Mouse (Mus musculus) E14TG2a.4 (cell line): ENCODE results near the gene Hist1h2bb.
"Not testable (repeated sequence)": the region's sequence is repeated elsewhere in the genome, so short reads cannot be mapped to it uniquely, and the experiment has no call there.

Experiments
- H3K27me3 ChIP-seq: 2 replicates; pipeline ENCODE4 v1.6.1; 2014; ENCODE audit warnings: low read length, control low read depth; ENCODE audit not compliant: insufficient read depth
- H3K36me3 ChIP-seq: 2 replicates; pipeline ENCODE4 v1.6.1; 2014; ENCODE audit warnings: low read length, control low read depth; ENCODE audit not compliant: insufficient read depth
- H3K4me1 ChIP-seq: replicated peaks from 2 replicates; pipeline ENCODE4 v1.6.1; 2014; ENCODE audit warnings: low read depth, low read length, control low read depth
- H3K4me3 ChIP-seq: replicated peaks from 2 replicates; pipeline ENCODE4 v1.5.1; 2014; ENCODE audit warnings: mild to moderate bottlenecking, low read length
- H3K9me3 ChIP-seq: 2 replicates; pipeline ENCODE4 v1.6.1; 2014; ENCODE audit warnings: low read length, control low read depth
- CTCF ChIP-seq: conservative IDR thresholded peaks from 2 replicates; pipeline ENCODE4 v1.5.1; 2014; ENCODE audit warnings: low read length
- NANOG ChIP-seq: IDR thresholded peaks from 2 replicates; pipeline ENCODE4 v1.6.1; 2014; ENCODE audit warnings: borderline replicate concordance, low read length, mixed read lengths
- POU5F1 ChIP-seq: IDR thresholded peaks from 2 replicates; pipeline ENCODE4 v1.6.1; 2014; ENCODE audit warnings: low read length, borderline replicate concordance

The Hist1h2bb gene

GRCm38 (mm10) chr13:23751478-23751956 lies 5.0 kb downstream of the Hist1h2bb start:
- Histone ChIP-seq H3K36me3 (no peaks in the 10 kb centered on the region), H3K27me3 (no peaks in the 10 kb centered on the region), H3K9me3 (no peaks in the 10 kb centered on the region), H3K4me3 (peak overlapping the region; percentile 65), H3K4me1 (peaks cover 46% of the 10 kb centered on the region)
- TF ChIP-seq POU5F1, result no peak
- no peak for TF ChIP-seq CTCF
- no peak for TF ChIP-seq NANOG

GRCm38 (mm10) chr13:23752067-23752741 lies 5.7 kb downstream of the Hist1h2bb start, which contains the start of gene Hist1h3b:
Gene Hist1h3b (plus strand): TSS chr13:23752267.
- H3K9me3 ChIP-seq, H3K27me3 ChIP-seq: not testable (repeated sequence)

GRCm38 (mm10) chr13:23752742-23753172 lies 6.2 kb downstream of the Hist1h2bb start:
- Histone ChIP-seq H3K4me3 (peak overlapping the region; percentile 64), H3K9me3 (no peaks in the 10 kb centered on the region), H3K27me3 (no peaks in the 10 kb centered on the region), H3K4me1 (peaks cover 41% of the 10 kb centered on the region), H3K36me3 (no peaks in the 10 kb centered on the region)
- no peak for TF ChIP-seq CTCF
- TF ChIP-seq NANOG, result no peak
- no peak for TF ChIP-seq POU5F1

More at GRCm38 (mm10) chr13:23752067-23752741, 5.7 kb downstream of the Hist1h2bb start, which contains the start of gene Hist1h3b:
- H3K36me3 ChIP-seq, result not testable (repeated sequence)
- Histone ChIP-seq H3K4me1 (peaks cover 45% of the 10 kb centered on the region), H3K4me3 (peak within 1 kb of the TSS; percentile 65)

DNA sequence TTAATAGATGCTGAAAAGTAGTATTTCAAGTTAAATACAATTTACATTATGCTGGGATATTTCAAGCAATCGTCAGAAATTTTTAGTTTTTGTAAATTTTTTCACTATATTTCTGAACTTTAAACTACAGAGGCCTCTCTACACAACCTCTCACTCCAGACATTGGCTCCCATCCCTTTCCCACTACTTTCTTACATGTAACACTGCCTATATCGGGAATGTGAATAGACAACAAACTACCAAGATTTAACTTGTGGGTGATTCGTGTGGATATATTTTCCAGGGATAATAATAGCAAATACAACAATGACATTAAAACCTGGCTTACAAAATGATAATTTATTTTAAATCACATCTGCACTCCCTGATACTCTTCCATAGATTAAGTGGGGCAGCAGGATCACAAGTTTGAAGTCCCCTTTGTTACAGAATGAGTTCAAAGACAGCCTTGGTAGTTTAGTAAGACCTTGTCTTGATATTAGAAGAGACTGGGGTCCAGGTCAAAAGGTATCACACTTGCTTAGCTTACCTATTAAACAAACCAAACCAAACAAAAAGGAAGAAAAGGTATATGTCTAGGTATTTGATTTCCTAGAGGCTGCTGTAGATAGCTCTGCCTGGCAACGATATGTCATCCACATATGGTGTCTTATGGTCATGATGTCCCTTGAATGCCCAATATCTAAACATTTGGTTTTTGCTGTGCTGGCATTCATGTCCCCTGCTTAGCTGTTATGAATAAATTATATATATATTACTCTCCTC lies 7.0 kb downstream of the Hist1h2bb start:
- no peaks in the 10 kb centered on the region for H3K27me3 ChIP-seq
- H3K4me3 ChIP-seq, result peak overlapping the region; percentile 64; the same call in 1 of the 2 replicates
- peaks cover 45% of the 10 kb centered on the region for H3K4me1 ChIP-seq
- TF ChIP-seq CTCF (no peak), NANOG (no peak), POU5F1 (no peak)
- no peaks in the 10 kb centered on the region for H3K36me3 ChIP-seq
- no peaks in the 10 kb centered on the region for H3K9me3 ChIP-seq

DNA sequence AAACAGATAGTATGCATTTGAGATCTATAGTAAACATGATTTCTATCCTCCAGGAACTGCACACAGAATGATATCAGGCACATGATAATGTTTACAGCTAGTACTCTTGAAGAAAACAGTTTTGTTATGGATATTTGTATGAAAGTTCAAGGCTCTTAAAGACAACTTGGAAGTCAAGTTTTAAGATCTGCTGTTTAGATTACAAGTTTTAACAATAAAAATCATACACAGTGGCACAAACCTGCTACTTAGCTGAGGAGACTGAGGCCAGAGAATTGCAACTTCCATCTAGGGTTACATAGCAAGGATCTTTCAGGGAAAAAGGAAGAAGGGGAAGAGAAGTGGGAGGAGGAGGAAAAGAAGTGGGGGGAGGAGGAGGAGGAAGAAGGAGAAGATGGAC lies 8.5 kb downstream of the Hist1h2bb start:
- Histone ChIP-seq H3K9me3 (no peaks in the 10 kb centered on the region), H3K36me3 (no peaks in the 10 kb centered on the region), H3K27me3 (no peaks in the 10 kb centered on the region), H3K4me1 (peaks cover 45% of the 10 kb centered on the region), H3K4me3 (no peak overlapping the region)
- TF ChIP-seq CTCF, result no peak
- TF ChIP-seq POU5F1, result no peak
- TF ChIP-seq NANOG, result no peak

GRCm38 (mm10) chr13:23756790-23757189 lies 10.3 kb downstream of the Hist1h2bb start, which contains the start of gene Hist1h4b:
Gene Hist1h4b (plus strand): TSS chr13:23757013.
- H3K4me3 ChIP-seq, result peak within 1 kb of the TSS; percentile 59
- H3K4me1 ChIP-seq, result peaks cover 39% of the 10 kb centered on the region
- no peaks in the 10 kb centered on the region for H3K36me3 ChIP-seq
- no peaks in the 10 kb centered on the region for H3K27me3 ChIP-seq
- no peaks in the 10 kb centered on the region for H3K9me3 ChIP-seq
- TF ChIP-seq CTCF, result no peak
- no peak for TF ChIP-seq NANOG
- TF ChIP-seq POU5F1, result no peak

DNA sequence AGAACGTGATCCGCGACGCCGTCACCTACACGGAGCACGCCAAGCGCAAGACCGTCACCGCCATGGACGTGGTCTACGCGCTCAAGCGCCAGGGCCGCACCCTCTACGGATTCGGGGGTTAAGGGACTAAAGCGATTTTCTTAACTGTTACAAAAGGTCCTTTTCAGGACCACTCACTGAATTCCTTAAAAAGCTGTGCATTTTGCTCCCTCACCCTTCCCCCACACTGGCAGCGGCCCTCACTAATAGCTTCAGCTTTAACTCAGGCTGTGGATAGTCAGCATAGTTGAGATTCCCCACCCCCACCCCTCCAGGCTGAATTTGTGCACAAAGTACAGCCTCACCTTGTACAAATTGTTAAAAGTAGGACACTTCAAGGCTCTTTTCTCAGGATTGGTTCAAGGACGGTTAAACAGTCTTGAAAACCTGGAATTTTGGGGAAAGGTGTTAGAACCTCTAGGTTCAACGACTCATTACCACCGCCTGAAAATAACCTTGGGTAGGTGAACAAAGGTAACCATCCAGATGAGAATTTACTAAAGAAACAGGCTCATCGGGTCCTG lies 10.8 kb downstream of the Hist1h2bb start:
- Histone ChIP-seq H3K4me3 (peak overlapping the region; percentile 59), H3K27me3 (no peaks in the 10 kb centered on the region), H3K4me1 (peaks cover 39% of the 10 kb centered on the region), H3K9me3 (no peaks in the 10 kb centered on the region), H3K36me3 (no peaks in the 10 kb centered on the region)
- TF ChIP-seq POU5F1 (no peak), CTCF (no peak), NANOG (no peak)

- Histone ChIP-seq H3K9me3 (no peaks in the 10 kb centered on the region), H3K4me1 (peaks cover 39% of the 10 kb centered on the region), H3K27me3 (no peaks in the 10 kb centered on the region), H3K36me3 (no peaks in the 10 kb centered on the region), H3K4me3 (peak overlapping the region; percentile 59)
- TF ChIP-seq POU5F1, result no peak
- no peak for TF ChIP-seq CTCF
- no peak for TF ChIP-seq NANOG
Measured at GRCm38 (mm10) chr13:23757921-23758320, 11.4 kb downstream of the Hist1h2bb start.
